ENCODE assay signal across 8 mouse cellular contexts in genomic region chr7:102000921-102001630, GRCm38 (mm10). TPM values are rescaled to one million over a fixed set of nuclear protein-coding genes. Genes with fewer than 3 reads are reported as not detected.
DNase-seq lines count a peak whose midpoint lies in the region; ATAC-seq lines count a peak whose summit lies in the region.

No protein-coding gene starts in this region.

- ATAC-seq in embryonic facial prominence, embryonic 13.5 days (ENCODE audit: insufficient number of reproducible peaks, insufficient read depth, low FRiP score, low TSS enrichment, low read depth) = no peak
- no peak for ATAC-seq in neural tube, embryonic 12.5 days (ENCODE audit: low FRiP score, low read depth)
- ATAC-seq in CD4-positive, CD25-positive, alpha-beta regulatory T cell, adult 4 months = no peak

- no peak overlapping the region for H3K4me2 ChIP-seq in embryonic facial prominence, embryonic 13.5 days
- no peak overlapping the region for H3K4me2 ChIP-seq in neural tube, embryonic 12.5 days (replicated peaks)

- H3K9me3 ChIP-seq in embryonic facial prominence, embryonic 13.5 days = no peaks in the 10 kb centered on the region
- no peaks in the 10 kb centered on the region for H3K9me3 ChIP-seq in embryonic facial prominence, embryonic 10.5 days
- H3K9me3 ChIP-seq in neural tube, embryonic 12.5 days = no peaks in the 10 kb centered on the region

- DNase-seq in embryonic facial prominence, embryonic 10.5 days (ENCODE audit: low spot score) = no peak
- DNase-seq in neural tube, embryonic 10.5 days (ENCODE audit: extremely low spot score, low spot score) = no peak
- DNase-seq in gastrocnemius, postnatal 36 days = peak; percentile 57 to 59
- peak; percentile 25 for DNase-seq in ovary, postnatal 14 days (ENCODE audit: low spot score)
- DNase-seq in retina, postnatal 1 day = no peak

- H3K27ac ChIP-seq in embryonic facial prominence, embryonic 13.5 days = no peak overlapping the region
- H3K27ac ChIP-seq in embryonic facial prominence, embryonic 10.5 days (replicated peaks) = no peak overlapping the region
- no peak overlapping the region for H3K27ac ChIP-seq in neural tube, embryonic 12.5 days

- peaks cover 94% of the 10 kb centered on the region for H3K36me3 ChIP-seq in embryonic facial prominence, embryonic 13.5 days
- H3K36me3 ChIP-seq in embryonic facial prominence, embryonic 10.5 days (replicated peaks) = peaks cover 100% of the 10 kb centered on the region
- peaks cover 92% of the 10 kb centered on the region for H3K36me3 ChIP-seq in neural tube, embryonic 12.5 days

- H3K9ac ChIP-seq in embryonic facial prominence, embryonic 13.5 days = 0 out of 2 replicates have a peak overlapping the region, but pooled peaks have one; percentile 16
- H3K9ac ChIP-seq in neural tube, embryonic 12.5 days = peak overlapping the region; percentile 21; the same call in 1 of the 2 replicates

- H3K4me1 ChIP-seq in embryonic facial prominence, embryonic 13.5 days = 0 out of 2 replicates have a peak, but pooled peaks cover 3% of the 10 kb centered on the region
- no peaks in the 10 kb centered on the region for H3K4me1 ChIP-seq in embryonic facial prominence, embryonic 10.5 days
- H3K4me1 ChIP-seq in neural tube, embryonic 12.5 days = no peaks in the 10 kb centered on the region

- no peaks in the 10 kb centered on the region for H3K27me3 ChIP-seq in embryonic facial prominence, embryonic 13.5 days
- H3K27me3 ChIP-seq in embryonic facial prominence, embryonic 10.5 days (replicated peaks; ENCODE audit: low read depth, poor library complexity, severe bottlenecking) = no peaks in the 10 kb centered on the region
- no peaks in the 10 kb centered on the region for H3K27me3 ChIP-seq in neural tube, embryonic 12.5 days (replicated peaks)

- WGBS in embryonic facial prominence, embryonic 13.5 days = 91% methylated on average over 26 of the region's 26 CpGs
- 91% methylated on average over 26 of the region's 26 CpGs for WGBS in embryonic facial prominence, embryonic 10.5 days
- WGBS in neural tube, embryonic 12.5 days = 93% methylated on average over 26 of the region's 26 CpGs

- intact Hi-C loops in gastrocnemius, postnatal 36 days (cut with DNase I) = loop anchor here (5.0 kb wide), 1 partner anchor 76 kb away; no protein-coding TSS in a partner anchor

- no peak overlapping the region for H3K4me3 ChIP-seq in embryonic facial prominence, embryonic 13.5 days
- H3K4me3 ChIP-seq in embryonic facial prominence, embryonic 10.5 days = no peak overlapping the region
- no peak overlapping the region for H3K4me3 ChIP-seq in neural tube, embryonic 12.5 days

RNA-seq across cellular contexts. Expression of gene Il18bp, which starts 17.4 kb away (rescaled TPM):
- 3.3 TPM in 2 replicates for polyA plus RNA-seq in embryonic facial prominence, embryonic 13.5 days (2015; fragmentation: Nextera tagmentation; extraction: Ambion mirVana)
- 3.0 and 3.4 TPM in 2 replicates for polyA plus RNA-seq in embryonic facial prominence, embryonic 10.5 days (2016; fragmentation: Nextera tagmentation; extraction: Ambion mirVana)
- 4.1 and 5.3 TPM in 2 replicates for polyA plus RNA-seq in neural tube, embryonic 12.5 days (2016; fragmentation: Nextera tagmentation; extraction: Ambion mirVana)
- total RNA-seq in gastrocnemius, postnatal 36 days (2021) = 1 to 10 TPM; 1.3 to 2.4 TPM
- 1 to 10 TPM; 4.5 to 5.7 TPM for polyA plus RNA-seq in CD4-positive, CD25-positive, alpha-beta regulatory T cell, adult 4 months (2017; shearing (Covaris generic))

Comparison
In these comparisons a context has a peak if more than half of its experiments do, and no peak if none do; other contexts are left out.
1. DNase-seq: peak in gastrocnemius, postnatal 36 days (2 of 2) and ovary, postnatal 14 days (single experiment); none in embryonic facial prominence, embryonic 10.5 days (single experiment), neural tube, embryonic 10.5 days (single experiment) and retina, postnatal 1 day (single experiment).